Mouse (Mus musculus): ENCODE data around the gene Plppr1. TPM values are rescaled to one million over a fixed set of nuclear protein-coding genes. Genes with fewer than 3 reads are reported as not detected.

Gene Plppr1
- total RNA-seq (2021), result under 1 TPM; 0.44 to 0.60 TPM
- long read RNA-seq, experiment 1, result 0 reads
- long read RNA-seq, experiment 2, partial matches to known transcripts, result 0 of 2 reads
- long read RNA-seq, experiment 2, other reads (novel, unspliced or antisense), result 1 of 2 reads

DNA sequence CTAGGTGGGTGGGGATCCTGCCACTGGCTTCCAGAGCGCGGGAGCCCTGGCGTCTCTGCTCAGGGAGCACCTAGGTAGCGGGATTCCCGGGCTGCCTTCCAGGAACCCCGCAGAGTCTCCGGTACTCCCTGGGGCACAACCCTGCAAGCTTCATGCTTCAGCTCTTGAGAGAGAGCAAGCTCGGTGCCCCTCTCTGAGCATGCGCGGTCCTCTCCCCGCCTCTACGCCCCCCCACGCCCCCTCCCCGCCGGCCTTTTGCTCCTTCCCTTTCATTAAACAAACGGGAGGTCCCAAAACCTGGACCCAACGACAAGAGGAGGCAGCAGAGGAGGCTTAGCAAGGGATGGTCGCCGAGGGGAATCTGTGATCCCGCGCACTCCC lies at the start of gene Plppr1:
TSS of gene Plppr1 (plus strand) at position 253 of the 381 bp plus-strand sequence.
- peak in 1 of 2 experiments; percentile 32 for DNase-seq (ENCODE audit: low spot score in 2 of 2)

DNA sequence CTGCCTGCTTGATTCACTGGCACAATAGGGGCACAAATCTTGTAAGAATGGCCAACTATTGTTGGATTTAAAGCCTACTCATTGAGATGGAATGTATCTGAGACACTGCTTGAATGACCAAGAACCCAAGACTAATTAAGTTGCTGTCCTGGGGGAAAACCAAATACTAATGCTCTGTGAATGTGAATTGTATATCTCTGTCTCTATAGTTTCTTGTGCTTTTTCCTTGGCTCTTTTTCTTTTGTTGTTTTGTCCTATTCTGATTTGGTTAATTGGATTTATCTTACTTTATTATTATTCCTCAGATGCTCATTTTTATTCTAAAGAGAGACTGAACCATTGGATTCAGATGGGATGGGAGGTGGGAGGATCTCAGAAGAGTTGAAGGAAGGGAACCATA lies 42.4 kb upstream of the Plppr1 start:
- DNase-seq (ENCODE audit: low spot score in 2 of 2), result no peak

GRCm38 (mm10) chr4:49023221-49023620 lies 35.9 kb upstream of the Plppr1 start:
- no peak for DNase-seq (ENCODE audit: low spot score in 2 of 2)

DNA sequence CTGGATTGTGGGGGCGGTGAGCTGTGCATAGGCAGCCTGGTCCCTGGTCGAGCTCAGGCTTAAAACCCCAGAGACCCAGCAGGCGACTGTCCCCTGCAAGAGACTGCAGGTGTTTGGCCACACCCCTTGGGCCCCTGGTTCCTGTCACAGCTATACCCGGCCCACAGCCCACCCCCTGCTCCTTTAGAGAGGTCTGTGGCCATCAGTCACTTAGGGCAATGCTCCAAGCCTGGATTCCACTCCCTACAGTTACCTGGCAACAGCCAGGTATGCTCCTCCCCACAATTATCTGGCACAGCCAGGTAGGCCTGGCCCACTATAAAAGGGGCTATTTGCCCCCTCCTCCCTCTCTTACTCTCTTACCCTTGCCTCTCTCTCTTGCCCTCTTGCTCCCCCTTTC lies 20.8 kb upstream of the Plppr1 start:
- no peak for DNase-seq (ENCODE audit: low spot score in 2 of 2)

DNA sequence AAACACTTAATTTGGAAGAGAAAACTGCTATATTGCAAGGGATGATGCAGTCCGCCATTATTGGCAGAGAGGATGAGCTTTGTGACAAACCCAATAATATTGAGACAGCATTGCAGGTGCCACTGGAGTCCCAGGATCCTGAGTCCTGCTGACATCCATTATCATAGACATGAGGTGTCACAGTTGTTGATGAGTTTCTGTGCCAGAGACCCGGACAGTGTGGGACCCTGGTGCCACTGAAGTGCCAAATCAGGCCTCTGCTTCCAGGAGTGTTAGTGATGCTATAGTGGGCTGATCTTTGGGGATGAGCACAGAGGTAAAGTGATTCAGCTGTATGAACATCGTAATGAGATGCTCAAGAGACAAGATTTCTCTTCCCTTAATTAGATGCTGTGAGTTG lies 19.2 kb upstream of the Plppr1 start:
- DNase-seq (ENCODE audit: low spot score in 2 of 2), result no peak

GRCm38 (mm10) chr4:49041655-49042054 lies 17.4 kb upstream of the Plppr1 start:
- peak in 1 of 2 experiments; percentile 24 for DNase-seq (ENCODE audit: low spot score in 2 of 2)

GRCm38 (mm10) chr4:49050628-49051027 lies 8.4 kb upstream of the Plppr1 start:
- DNase-seq (ENCODE audit: low spot score in 2 of 2), result no peak

DNA sequence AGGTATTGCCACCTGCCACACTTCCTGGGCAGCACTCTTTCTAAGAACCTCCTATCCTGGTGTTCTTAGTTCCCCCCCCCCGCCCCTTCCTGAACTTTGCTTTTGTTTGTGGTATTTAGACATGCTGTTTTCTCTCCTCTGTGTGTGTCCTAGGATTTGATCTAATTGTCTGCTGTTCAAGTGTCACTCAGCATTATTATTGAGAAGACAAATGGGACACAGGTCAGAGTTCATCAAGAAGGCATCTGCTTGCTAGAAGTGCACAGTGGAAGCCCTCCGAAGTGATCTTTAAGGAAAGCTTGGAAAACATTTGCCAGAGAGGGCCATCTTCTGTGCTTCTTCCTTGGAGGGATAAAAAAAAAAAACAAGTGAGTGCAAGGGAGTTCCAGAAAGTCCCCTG lies 1.2 kb upstream of the Plppr1 start:
- DNase-seq (ENCODE audit: low spot score in 2 of 2), result no peak

DNA sequence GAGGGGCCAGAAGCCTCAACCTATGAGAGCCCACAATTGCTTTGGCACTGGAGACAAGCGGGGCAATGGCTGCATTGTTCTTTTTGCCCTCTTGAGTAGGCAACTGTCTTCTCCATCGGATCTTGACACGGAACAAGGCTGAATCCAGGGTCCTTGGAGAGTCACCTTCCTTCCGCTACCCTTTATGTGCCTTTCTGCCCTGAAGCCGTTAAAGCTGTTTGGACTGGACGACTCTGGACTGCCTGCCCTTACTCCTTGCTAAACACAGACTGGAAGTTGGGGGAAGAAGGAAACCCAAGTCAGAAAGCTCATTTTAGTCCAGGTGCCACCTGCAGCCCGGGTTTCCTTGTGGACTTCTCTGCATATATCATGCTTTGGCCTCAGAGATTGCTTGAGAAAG lies 516 bp upstream of the Plppr1 start:
- DNase-seq (ENCODE audit: low spot score in 2 of 2), result no peak

DNA sequence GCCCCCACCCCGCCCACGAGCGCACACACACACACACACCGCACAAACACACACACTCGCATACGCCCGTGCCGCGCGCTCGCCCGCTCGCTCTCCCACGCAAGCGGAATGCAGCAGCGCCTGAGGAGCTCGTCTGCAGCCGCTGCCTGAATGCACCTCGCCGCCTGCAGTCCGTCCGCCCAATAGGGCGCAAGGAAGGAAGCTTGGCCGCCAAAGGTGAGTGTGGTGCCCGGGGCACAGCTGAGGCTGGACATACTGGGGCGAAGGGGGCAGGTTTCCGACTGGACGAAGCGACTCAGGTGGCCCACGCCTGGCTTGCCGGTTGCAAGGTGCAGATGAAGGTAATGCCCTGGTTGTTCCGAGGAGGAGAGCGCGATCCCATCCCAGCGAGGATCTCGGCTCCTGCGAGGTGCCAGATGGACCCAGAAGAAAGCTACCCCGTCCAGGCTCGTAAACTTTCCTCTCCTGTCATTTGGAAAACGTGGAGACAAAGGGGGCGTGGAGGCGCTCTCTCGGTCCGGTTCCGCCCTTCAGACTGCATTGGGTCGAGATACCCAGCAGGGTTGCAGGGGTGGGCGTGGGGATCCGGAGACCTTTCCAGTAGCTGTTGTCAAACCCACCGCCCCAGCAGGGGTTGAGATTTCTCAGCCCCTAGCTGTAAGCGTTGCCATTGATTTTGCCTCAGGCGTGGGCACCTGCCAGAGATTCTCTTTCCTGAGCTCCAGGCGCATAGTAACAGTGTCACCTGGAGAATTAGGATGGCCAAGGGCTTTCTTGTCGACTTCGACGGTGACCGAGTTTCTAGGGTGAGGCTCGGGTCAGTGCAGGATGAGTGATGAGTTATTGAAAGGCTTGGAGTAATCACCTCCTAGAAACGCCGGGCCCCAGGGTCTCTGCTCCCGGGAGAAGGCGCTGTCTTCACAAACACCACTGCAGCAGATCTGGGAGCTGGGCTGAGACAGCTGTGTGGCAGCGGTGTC lies 619 bp downstream of the Plppr1 start:
- peak in 1 of 2 experiments; percentile 26 for DNase-seq (ENCODE audit: low spot score in 2 of 2)

GRCm38 (mm10) chr4:49069471-49069870 lies 10.4 kb downstream of the Plppr1 start:
- no peak for DNase-seq (ENCODE audit: low spot score in 2 of 2)

GRCm38 (mm10) chr4:49072886-49073285 lies 13.8 kb downstream of the Plppr1 start:
- DNase-seq (ENCODE audit: low spot score in 2 of 2), result peak; percentile 53 to 72

DNA sequence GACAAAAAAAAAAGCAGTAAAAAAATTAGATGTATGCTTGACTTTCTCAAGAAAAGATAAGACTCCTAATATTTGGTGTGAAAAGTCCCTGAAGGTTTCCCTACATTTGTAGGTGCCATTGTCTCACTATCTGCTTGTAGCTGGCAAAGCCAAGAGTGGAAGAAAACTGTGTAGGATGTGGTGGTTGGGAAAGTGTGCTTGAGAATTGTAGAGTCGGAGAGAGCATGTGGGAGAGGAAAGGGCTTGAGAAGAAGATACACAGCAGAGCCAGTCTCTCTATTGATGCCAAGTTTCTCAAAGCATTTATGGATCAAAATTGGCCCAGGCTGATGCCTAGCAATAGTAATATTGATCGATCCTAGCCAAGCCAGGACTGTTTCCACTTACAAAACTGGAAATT lies 16.8 kb downstream of the Plppr1 start:
- DNase-seq (ENCODE audit: low spot score in 2 of 2), result no peak

DNA sequence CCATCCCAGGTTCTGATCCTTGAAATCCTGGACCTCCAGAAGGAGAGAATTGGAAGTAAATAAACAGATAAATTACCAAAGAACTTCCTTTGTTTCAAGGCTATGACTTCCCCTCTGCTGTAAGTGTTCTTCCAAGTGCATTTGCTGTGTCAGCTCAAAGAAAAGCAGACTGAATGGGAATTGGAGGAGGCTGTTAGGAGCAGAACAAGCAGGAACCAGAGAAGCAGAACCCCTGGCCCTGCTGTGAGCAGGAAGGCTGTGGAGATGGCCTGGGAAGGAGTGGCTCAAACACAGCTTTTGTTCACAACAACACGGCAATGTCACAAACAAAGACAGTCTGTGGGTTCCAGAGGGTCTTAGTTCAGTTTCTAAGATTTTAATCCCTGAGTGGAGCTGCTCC lies 20.3 kb downstream of the Plppr1 start:
- DNase-seq (ENCODE audit: low spot score in 2 of 2), result no peak

DNA sequence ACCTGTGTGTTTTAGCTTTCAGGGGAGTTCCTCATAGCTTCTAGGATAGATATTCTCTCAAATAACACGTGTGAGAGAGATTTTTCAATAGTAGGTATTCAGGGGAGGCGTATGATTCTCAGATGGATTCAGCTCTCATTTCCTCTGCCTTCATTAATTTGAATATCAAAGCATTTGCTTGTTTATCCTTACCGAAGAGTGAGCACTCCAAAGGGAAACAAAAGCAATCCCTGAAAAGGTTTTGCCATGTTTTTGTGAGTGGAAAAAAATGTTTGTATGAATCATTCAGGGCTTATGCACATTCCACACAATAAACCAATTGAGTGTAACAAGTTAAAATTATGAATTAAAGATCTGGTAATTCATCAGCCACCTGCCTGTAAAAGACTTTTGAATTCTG lies 29.1 kb downstream of the Plppr1 start:
- DNase-seq (ENCODE audit: low spot score in 2 of 2), result no peak

- DNase-seq (ENCODE audit: low spot score in 2 of 2), result no peak
Measured at GRCm38 (mm10) chr4:49090461-49090860, 31.4 kb downstream of the Plppr1 start.

- no peak for DNase-seq (ENCODE audit: low spot score in 2 of 2)
Measured at GRCm38 (mm10) chr4:49099448-49099847, 40.4 kb downstream of the Plppr1 start.

GRCm38 (mm10) chr4:49101934-49102768 lies 43.1 kb downstream of the Plppr1 start:
- no peak for DNase-seq (ENCODE audit: low spot score in 2 of 2)

DNA sequence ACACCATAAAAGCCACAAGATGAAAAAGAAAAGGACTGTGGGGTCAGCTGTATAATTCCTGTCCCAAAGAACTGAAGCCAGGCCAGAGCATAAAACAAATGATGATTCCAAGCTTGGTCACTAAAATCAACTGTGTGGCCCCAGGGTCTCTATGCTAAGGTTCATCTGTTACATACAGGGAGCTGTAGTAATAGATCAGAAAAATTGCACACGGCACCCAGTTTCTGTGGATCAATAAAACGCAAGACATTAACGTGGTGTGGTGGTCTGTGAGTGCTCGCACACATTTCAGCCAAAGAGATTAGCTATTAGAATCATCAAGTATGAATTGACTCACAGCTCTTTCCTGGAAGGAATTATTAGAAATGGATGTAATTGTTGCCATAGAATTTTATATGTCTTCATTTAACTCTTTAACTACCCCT lies 43.7 kb downstream of the Plppr1 start:
- no peak for DNase-seq (ENCODE audit: low spot score in 2 of 2)

- no peak for DNase-seq (ENCODE audit: low spot score in 2 of 2)
Measured at GRCm38 (mm10) chr4:49104860-49105259, 45.8 kb downstream of the Plppr1 start.

DNA sequence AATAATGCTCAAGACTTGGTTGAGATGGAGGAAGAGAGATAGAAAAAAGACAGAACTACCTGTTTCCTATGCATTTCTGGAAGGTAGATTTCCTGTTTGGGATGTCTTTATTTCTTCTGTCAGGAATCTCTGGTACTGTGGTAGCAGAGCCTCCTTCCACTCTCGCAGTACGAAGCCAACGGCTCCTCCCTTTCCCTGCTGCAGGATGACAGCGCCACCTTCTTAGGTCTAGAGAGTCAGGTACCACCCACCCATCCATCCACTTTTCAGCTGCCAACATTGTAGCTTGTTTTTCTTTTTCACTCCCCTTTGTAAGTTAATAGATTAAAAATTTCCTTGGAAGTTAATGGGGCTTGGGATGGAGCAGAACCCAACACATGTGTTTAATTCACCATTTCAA lies 48.8 kb downstream of the Plppr1 start:
- DNase-seq (ENCODE audit: low spot score in 2 of 2), result no peak

- no peak for DNase-seq (ENCODE audit: low spot score in 2 of 2)
Measured at GRCm38 (mm10) chr4:49108371-49108770, 49.3 kb downstream of the Plppr1 start.
